Mouse (Mus musculus) CD8-positive naive resting alpha-beta T cell, adult 2 months (primary cell): ENCODE data around the gene Olfr1487.
"Not testable (repeated sequence)": the region's sequence is repeated elsewhere in the genome, so short reads cannot be mapped to it uniquely, and the experiment has no call there.

Experiments
- DNase-seq, 2 experiments: peaks; one replicate each; pipeline ENCODE4 v3.0.0; 2022; ENCODE audit warnings: low read depth in 2 of 2, low spot score in 2 of 2

The Olfr1487 gene

GRCm38 (mm10) chr19:13617075-13617474 is at the start of gene Olfr1487:
TSS of gene Olfr1487 (plus strand) at chr19:13617375.
- DNase-seq = not testable (repeated sequence)

DNA sequence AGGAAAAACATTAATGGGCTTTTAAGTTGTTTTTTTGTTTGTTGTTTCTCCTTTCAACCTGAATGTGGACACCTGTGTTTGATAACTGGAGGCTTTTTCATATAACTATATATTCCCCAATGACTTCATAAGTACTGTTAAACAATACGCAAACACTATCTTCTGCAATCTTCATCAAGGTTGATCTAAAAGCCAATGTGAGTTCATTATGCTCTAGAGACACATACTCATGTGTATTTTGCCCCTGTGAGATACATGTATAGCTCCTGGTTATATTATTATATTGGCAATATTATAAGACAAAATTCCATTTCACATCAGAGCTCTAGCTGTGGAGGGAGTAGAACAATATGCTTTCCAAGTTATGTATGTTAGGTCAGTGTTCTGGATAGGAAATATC is 34.0 kb upstream of the Olfr1487 start, which contains the start of gene Olfr1484:
Gene Olfr1484, plus strand, starts transcription at position 301 of the 400 bp plus-strand sequence.
- no peak for DNase-seq

DNA sequence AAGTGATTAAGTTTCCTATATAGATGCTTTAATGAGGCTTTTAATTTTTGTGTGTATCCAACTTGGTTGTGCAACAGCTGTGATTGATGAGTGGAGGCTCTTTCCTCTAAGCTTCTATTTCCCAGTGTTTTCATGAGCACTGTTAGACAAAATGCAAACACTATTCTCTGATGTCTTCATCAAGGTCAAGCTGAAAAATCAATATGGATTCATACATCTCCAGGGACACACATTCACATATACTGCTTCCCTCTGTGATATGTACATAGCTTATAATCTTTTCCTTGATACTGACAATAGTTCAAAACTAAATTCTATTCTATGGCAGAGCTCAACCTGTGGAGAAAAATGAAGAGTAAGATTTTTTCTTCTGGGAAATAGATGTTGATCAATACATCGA is 14.1 kb downstream of the Olfr1487 start, which contains the start of gene Olfr1489:
Gene Olfr1489, plus strand, starts transcription at position 301 of the 400 bp plus-strand sequence.
- no peak for DNase-seq

DNA sequence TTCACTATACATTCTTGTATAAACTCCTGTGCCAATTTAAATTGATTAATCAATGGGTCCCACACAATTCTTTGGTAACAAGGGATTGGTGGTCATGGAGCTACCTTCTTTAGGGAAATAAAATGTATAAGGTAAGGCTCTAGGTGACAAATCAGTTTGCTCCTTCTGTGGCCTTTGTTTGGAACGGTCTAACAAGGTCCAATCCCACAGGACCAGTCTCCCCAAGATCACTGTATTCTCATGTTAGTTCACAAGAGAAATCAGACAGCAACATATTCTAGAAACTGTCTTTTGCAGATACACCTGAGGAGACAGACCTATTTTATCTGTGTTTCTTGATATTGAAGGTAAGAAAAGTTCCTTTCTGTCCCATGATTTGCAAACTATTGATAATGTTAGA is 33.6 kb downstream of the Olfr1487 start, which contains the start of gene Olfr1490:
Gene Olfr1490, plus strand, starts transcription at position 301 of the 400 bp plus-strand sequence.
- DNase-seq = no peak
